Mouse (Mus musculus): Measurements from ENCODE around the gene Tut7. TPM values are rescaled to one million over a fixed set of nuclear protein-coding genes. Genes with fewer than 3 reads are reported as not detected.
A peak's percentile ranks its signal among the peaks of the same experiment; 100 is the strongest.

Tut7 gene
- polyA plus RNA-seq, 1 experiment from 2014 or later, result 40.1 TPM

GRCm38 (mm10) chr13:59836811-59837210, 13.9 kb upstream of the Tut7 start:
- H3K4me2 ChIP-seq, result no peak overlapping the region
- H3K4me3 ChIP-seq (ENCODE audit: low read depth, low read length), result no peak overlapping the region
- 81% methylated on average over 3 of the region's 3 CpGs for WGBS (ENCODE audit: insufficient replicate concordance)
- H3K9ac ChIP-seq (ENCODE audit: low read depth, low read length), result no peak overlapping the region
- H3K9me3 ChIP-seq (replicated peaks; ENCODE audit: control insufficient read depth, low read length), result no peaks in the 10 kb centered on the region
- H3K4me1 ChIP-seq (ENCODE audit: control insufficient read depth, insufficient read depth, low read length), result peaks cover 7% of the 10 kb centered on the region; the same call in 1 of the 2 replicates
- no peaks in the 10 kb centered on the region for H3K36me3 ChIP-seq (ENCODE audit: control insufficient read depth, insufficient read depth, low read length)
- H3K27ac ChIP-seq (ENCODE audit: low read depth, low read length), result no peak overlapping the region
- H3K27me3 ChIP-seq (ENCODE audit: control insufficient read depth, insufficient read depth, low read length), result no peaks in the 10 kb centered on the region
- ATAC-seq (replicated peaks; ENCODE audit: insufficient number of reproducible peaks, low FRiP score, low TSS enrichment), result no peak

GRCm38 (mm10) chr13:59836101-59836798, 13.3 kb upstream of the Tut7 start:
- 40% methylated on average over 14 of the region's 14 CpGs for WGBS (ENCODE audit: insufficient replicate concordance)
- Histone ChIP-seq H3K27me3 (ENCODE audit: control insufficient read depth, insufficient read depth, low read length) (no peaks in the 10 kb centered on the region), H3K9me3 (replicated peaks; ENCODE audit: control insufficient read depth, low read length) (no peaks in the 10 kb centered on the region), H3K4me2 (no peak overlapping the region), H3K4me3 (ENCODE audit: low read depth, low read length) (no peak overlapping the region), H3K27ac (ENCODE audit: low read depth, low read length) (no peak overlapping the region), H3K36me3 (ENCODE audit: control insufficient read depth, insufficient read depth, low read length) (no peaks in the 10 kb centered on the region), H3K9ac (ENCODE audit: low read depth, low read length) (no peak overlapping the region), H3K4me1 (ENCODE audit: control insufficient read depth, insufficient read depth, low read length) (peaks cover 7% of the 10 kb centered on the region; the same call in 1 of the 2 replicates)
- no peak for ATAC-seq (replicated peaks; ENCODE audit: insufficient number of reproducible peaks, low FRiP score, low TSS enrichment)

GRCm38 (mm10) chr13:59834786-59835452, 12.0 kb upstream of the Tut7 start:
- Histone ChIP-seq H3K36me3 (ENCODE audit: control insufficient read depth, insufficient read depth, low read length) (no peaks in the 10 kb centered on the region), H3K4me3 (ENCODE audit: low read depth, low read length) (no peak overlapping the region), H3K9ac (ENCODE audit: low read depth, low read length) (no peak overlapping the region), H3K4me1 (ENCODE audit: control insufficient read depth, insufficient read depth, low read length) (peaks cover 7% of the 10 kb centered on the region; the same call in 1 of the 2 replicates), H3K9me3 (replicated peaks; ENCODE audit: control insufficient read depth, low read length) (no peaks in the 10 kb centered on the region), H3K27ac (ENCODE audit: low read depth, low read length) (peak overlapping the region; percentile 31), H3K27me3 (ENCODE audit: control insufficient read depth, insufficient read depth, low read length) (no peaks in the 10 kb centered on the region), H3K4me2 (no peak overlapping the region)
- 59% methylated on average over 4 of the region's 4 CpGs for WGBS (ENCODE audit: insufficient replicate concordance)
- no peak; the same call in 1 of the 2 replicates for ATAC-seq (replicated peaks; ENCODE audit: insufficient number of reproducible peaks, low FRiP score, low TSS enrichment)

- H3K36me3 ChIP-seq (ENCODE audit: control insufficient read depth, insufficient read depth, low read length), result no peaks in the 10 kb centered on the region
- WGBS (ENCODE audit: insufficient replicate concordance), result 78% methylated on average over 7 of the region's 7 CpGs
- H3K4me2 ChIP-seq, result no peak overlapping the region
- no peak overlapping the region for H3K4me3 ChIP-seq (ENCODE audit: low read depth, low read length)
- no peak for ATAC-seq (replicated peaks; ENCODE audit: insufficient number of reproducible peaks, low FRiP score, low TSS enrichment)
- H3K4me1 ChIP-seq (ENCODE audit: control insufficient read depth, insufficient read depth, low read length), result peaks cover 7% of the 10 kb centered on the region; the same call in 1 of the 2 replicates
- H3K9me3 ChIP-seq (replicated peaks; ENCODE audit: control insufficient read depth, low read length), result no peaks in the 10 kb centered on the region
- H3K27me3 ChIP-seq (ENCODE audit: control insufficient read depth, insufficient read depth, low read length), result no peaks in the 10 kb centered on the region
- no peak overlapping the region for H3K9ac ChIP-seq (ENCODE audit: low read depth, low read length)
- no peak overlapping the region for H3K27ac ChIP-seq (ENCODE audit: low read depth, low read length)
Observed at GRCm38 (mm10) chr13:59832871-59833270, 9.9 kb upstream of the Tut7 start.

- 65% methylated on average over 7 of the region's 7 CpGs for WGBS (ENCODE audit: insufficient replicate concordance)
- ATAC-seq (replicated peaks; ENCODE audit: insufficient number of reproducible peaks, low FRiP score, low TSS enrichment), result no peak
- Histone ChIP-seq H3K4me1 (ENCODE audit: control insufficient read depth, insufficient read depth, low read length) (peaks cover 7% of the 10 kb centered on the region; the same call in 1 of the 2 replicates), H3K4me3 (ENCODE audit: low read depth, low read length) (no peak overlapping the region), H3K27me3 (ENCODE audit: control insufficient read depth, insufficient read depth, low read length) (no peaks in the 10 kb centered on the region), H3K9ac (ENCODE audit: low read depth, low read length) (no peak overlapping the region), H3K9me3 (replicated peaks; ENCODE audit: control insufficient read depth, low read length) (no peaks in the 10 kb centered on the region), H3K36me3 (ENCODE audit: control insufficient read depth, insufficient read depth, low read length) (no peaks in the 10 kb centered on the region), H3K4me2 (no peak overlapping the region), H3K27ac (ENCODE audit: low read depth, low read length) (no peak overlapping the region)
Observed at GRCm38 (mm10) chr13:59832454-59832853, 9.5 kb upstream of the Tut7 start.

- H3K4me1 ChIP-seq (ENCODE audit: control insufficient read depth, insufficient read depth, low read length), result peaks cover 6% of the 10 kb centered on the region; the same call in 1 of the 2 replicates
- no peaks in the 10 kb centered on the region for H3K9me3 ChIP-seq (replicated peaks; ENCODE audit: control insufficient read depth, low read length)
- no peak overlapping the region for H3K4me3 ChIP-seq (ENCODE audit: low read depth, low read length)
- H3K27ac ChIP-seq (ENCODE audit: low read depth, low read length), result no peak overlapping the region
- H3K9ac ChIP-seq (ENCODE audit: low read depth, low read length), result no peak overlapping the region
- H3K36me3 ChIP-seq (ENCODE audit: control insufficient read depth, insufficient read depth, low read length), result no peaks in the 10 kb centered on the region
- no peak for ATAC-seq (replicated peaks; ENCODE audit: insufficient number of reproducible peaks, low FRiP score, low TSS enrichment)
- H3K4me2 ChIP-seq, result no peak overlapping the region
- no peaks in the 10 kb centered on the region for H3K27me3 ChIP-seq (ENCODE audit: control insufficient read depth, insufficient read depth, low read length)
Observed at GRCm38 (mm10) chr13:59825966-59826365, 3.0 kb upstream of the Tut7 start.

GRCm38 (mm10) chr13:59820836-59821235, 2.1 kb downstream of the Tut7 start:
- no peak for ATAC-seq (replicated peaks; ENCODE audit: insufficient number of reproducible peaks, low FRiP score, low TSS enrichment)
- Histone ChIP-seq H3K4me2 (peak overlapping the region; percentile 73), H3K27me3 (ENCODE audit: control insufficient read depth, insufficient read depth, low read length) (no peaks in the 10 kb centered on the region), H3K4me1 (ENCODE audit: control insufficient read depth, insufficient read depth, low read length) (peaks cover 14% of the 10 kb centered on the region; the same call in 1 of the 2 replicates), H3K4me3 (ENCODE audit: low read depth, low read length) (peak overlapping the region; percentile 95), H3K9ac (ENCODE audit: low read depth, low read length) (no peak overlapping the region), H3K9me3 (replicated peaks; ENCODE audit: control insufficient read depth, low read length) (no peaks in the 10 kb centered on the region), H3K36me3 (ENCODE audit: control insufficient read depth, insufficient read depth, low read length) (0 out of 2 replicates have a peak, but pooled peaks cover 3% of the 10 kb centered on the region), H3K27ac (ENCODE audit: low read depth, low read length) (no peak overlapping the region)
- 58% methylated on average over 3 of the region's 3 CpGs for WGBS (ENCODE audit: insufficient replicate concordance)

GRCm38 (mm10) chr13:59820114-59820513, 2.8 kb downstream of the Tut7 start:
- 71% methylated on average over 4 of the region's 4 CpGs for WGBS (ENCODE audit: insufficient replicate concordance)
- peaks cover 14% of the 10 kb centered on the region; the same call in 1 of the 2 replicates for H3K4me1 ChIP-seq (ENCODE audit: control insufficient read depth, insufficient read depth, low read length)
- H3K9ac ChIP-seq (ENCODE audit: low read depth, low read length), result no peak overlapping the region

More at GRCm38 (mm10) chr13:59820114-59820513, 2.8 kb downstream of the Tut7 start:
- peak overlapping the region; percentile 73 for H3K4me2 ChIP-seq
- no peak for ATAC-seq (replicated peaks; ENCODE audit: insufficient number of reproducible peaks, low FRiP score, low TSS enrichment)
- no peak overlapping the region for H3K27ac ChIP-seq (ENCODE audit: low read depth, low read length)
- no peaks in the 10 kb centered on the region for H3K27me3 ChIP-seq (ENCODE audit: control insufficient read depth, insufficient read depth, low read length)
- H3K36me3 ChIP-seq (ENCODE audit: control insufficient read depth, insufficient read depth, low read length), result peaks cover 3% of the 10 kb centered on the region; the same call in 1 of the 2 replicates
- no peaks in the 10 kb centered on the region for H3K9me3 ChIP-seq (replicated peaks; ENCODE audit: control insufficient read depth, low read length)
- peak overlapping the region; percentile 2 for H3K4me3 ChIP-seq (ENCODE audit: low read depth, low read length)
